22 mouse cellular contexts compared by ENCODE assay signal in genomic region chr15:78809739-78810138, GRCm38 (mm10). TPM values are rescaled to one million over a fixed set of nuclear protein-coding genes. Genes with fewer than 3 reads are reported as not detected.
A peak's percentile ranks its signal among the peaks of the same experiment; 100 is the strongest.
DNase-seq lines count a peak whose midpoint lies in the region; ATAC-seq and TF ChIP-seq lines count a peak whose summit lies in the region.
"Had no signal": no experiment of that assay in that cellular context is flagged by ENCODE, and none has a peak within 500 bp of the region (broad histone marks: within the 10 kb centered on the region; RNA-seq: fewer than 3 reads in every experiment).

No protein-coding gene starts in this region.

- 63% methylated on average over 9 of the region's 9 CpGs for WGBS in liver, postnatal 0 days (ENCODE audit: insufficient replicate concordance)
- 56% methylated on average over 9 of the region's 9 CpGs for WGBS in liver, embryonic 12.5 days (ENCODE audit: insufficient replicate concordance)
- 22% methylated on average over 9 of the region's 9 CpGs for WGBS in bone marrow, adult 2 months

- TF ChIP-seq EP300 in liver, postnatal 0 days (IDR thresholded peaks at IDR 0.05; ENCODE audit: low read depth), result no peak

- H3K4me2 ChIP-seq in liver, postnatal 0 days (ENCODE audit: low read depth, low read length), result 0 out of 2 replicates have a peak overlapping the region, but pooled peaks have one; percentile 11
- no peak overlapping the region for H3K4me2 ChIP-seq in liver, embryonic 12.5 days
- H3K4me2 ChIP-seq: embryonic facial prominence, embryonic 15.5 days; heart, embryonic 12.5 days; hindbrain, embryonic 15.5 days had no signal

- DNase-seq in liver, postnatal 0 days, result no peak
- DNase-seq in cerebellum, adult 9-10 months, result no peak
- DNase-seq in kidney, adult 18-20 months, result no peak
- DNase-seq: adrenal gland, adult 8-10 months; cerebellum, adult 18-20 months; cerebellum, postnatal 10 days; embryo, embryonic 11 days; gastrocnemius, postnatal 14 days had no signal

- peaks cover 7% of the 10 kb centered on the region for H3K4me1 ChIP-seq in liver, postnatal 0 days (ENCODE audit: insufficient read depth)
- H3K4me1 ChIP-seq in liver, embryonic 12.5 days, result no peaks in the 10 kb centered on the region
- peaks cover 6% of the 10 kb centered on the region; the same call in 1 of the 2 replicates for H3K4me1 ChIP-seq in bone marrow, adult 2 months (ENCODE audit: control insufficient read depth, insufficient read depth, low read length)
- H3K4me1 ChIP-seq: hindbrain, embryonic 15.5 days had no signal

- H3K27me3 ChIP-seq in liver, postnatal 0 days (ENCODE audit: insufficient read depth, low read length), result no peaks in the 10 kb centered on the region
- H3K27me3 ChIP-seq in liver, embryonic 12.5 days (replicated peaks), result peaks cover 43% of the 10 kb centered on the region
- H3K27me3 ChIP-seq: embryonic facial prominence, embryonic 15.5 days had no signal

- no peak for TF ChIP-seq POLR2A in bone marrow, adult 2 months (IDR thresholded peaks at IDR 0.05; ENCODE audit: borderline replicate concordance, control insufficient read depth, low read depth, low read length)

- no peak overlapping the region for H3K9ac ChIP-seq in liver, postnatal 0 days (replicated peaks)
- H3K9ac ChIP-seq in liver, embryonic 12.5 days, result no peak overlapping the region
- H3K9ac ChIP-seq: embryonic facial prominence, embryonic 15.5 days; heart, embryonic 12.5 days; hindbrain, embryonic 15.5 days had no signal

- no peaks in the 10 kb centered on the region for H3K9me3 ChIP-seq in liver, postnatal 0 days (ENCODE audit: low read length)
- H3K9me3 ChIP-seq in liver, embryonic 12.5 days (replicated peaks), result no peaks in the 10 kb centered on the region
- H3K9me3 ChIP-seq: embryonic facial prominence, embryonic 15.5 days; forebrain, embryonic 10.5 days; G1E; heart, embryonic 12.5 days; hindbrain, embryonic 15.5 days had no signal

- H3K4me3 ChIP-seq in liver, postnatal 0 days (ENCODE audit: low read depth, low read length), result no peak overlapping the region
- H3K4me3 ChIP-seq in liver, embryonic 12.5 days, result no peak overlapping the region
- H3K4me3 ChIP-seq in bone marrow, adult 2 months (replicated peaks; ENCODE audit: control insufficient read depth, low read depth, low read length), result peak overlapping the region; percentile 1
- H3K4me3 ChIP-seq: embryonic facial prominence, embryonic 15.5 days; erythroblast, embryonic 14.5 days; forebrain, embryonic 10.5 days; heart, embryonic 12.5 days; hindbrain, embryonic 15.5 days had no signal

- no peak for TF ChIP-seq CTCF in liver, postnatal 0 days (IDR thresholded peaks at IDR 0.05; ENCODE audit: low read depth)
- TF ChIP-seq CTCF in bone marrow, adult 2 months (IDR thresholded peaks at IDR 0.05; ENCODE audit: control insufficient read depth, insufficient read depth, low read length), result no peak

- H3K36me3 ChIP-seq in liver, postnatal 0 days (replicated peaks; ENCODE audit: insufficient read depth, low read length), result no peaks in the 10 kb centered on the region
- H3K36me3 ChIP-seq in liver, embryonic 12.5 days, result no peaks in the 10 kb centered on the region
- H3K36me3 ChIP-seq: embryonic facial prominence, embryonic 15.5 days; forebrain, embryonic 10.5 days; G1E; heart, embryonic 12.5 days; hindbrain, embryonic 15.5 days had no signal

- H3K27ac ChIP-seq in liver, postnatal 0 days (ENCODE audit: low read depth), result no peak overlapping the region
- H3K27ac ChIP-seq in liver, embryonic 12.5 days, result no peak overlapping the region
- H3K27ac ChIP-seq in bone marrow, adult 2 months (ENCODE audit: control insufficient read depth, insufficient read depth, low read depth, low read length, poor library complexity), result peak overlapping the region; percentile 82
- H3K27ac ChIP-seq: embryonic facial prominence, embryonic 15.5 days; forebrain, embryonic 10.5 days; hindbrain, embryonic 15.5 days had no signal

- ATAC-seq in liver, postnatal 0 days, result peak; percentile 13; the same call in 1 of the 2 replicates
- no peak for ATAC-seq in liver, embryonic 12.5 days
- peak; percentile 10 to 64; a peak in 2 of 4 replicates for ATAC-seq in hematopoietic stem cell, adult 5-6 weeks (replicated peaks in 1 of 2; ENCODE audit: insufficient read depth in 1 of 2, low FRiP score in 2 of 2, low TSS enrichment in 1 of 2, low read depth in 1 of 2, poor library complexity in 2 of 2, severe bottlenecking in 2 of 2)
- peak; percentile 52; the same call in 1 of the 2 replicates for ATAC-seq in neutrophil, adult 5-6 weeks (ENCODE audit: extremely low read depth, insufficient number of reproducible peaks, low FRiP score, poor library complexity, severe bottlenecking)
- ATAC-seq: forebrain, embryonic 16.5 days had no signal

RNA-seq across cellular contexts. Expression of gene Card10, which starts 6.9 kb away (rescaled TPM):
- polyA plus RNA-seq in liver, postnatal 0 days (2015; fragmentation: Nextera tagmentation; extraction: Ambion mirVana), result 1.5 and 1.8 TPM in 2 replicates
- polyA plus RNA-seq in liver, embryonic 12.5 days (2016; fragmentation: Nextera tagmentation; extraction: Ambion mirVana), result 2.3 and 2.5 TPM in 2 replicates
- polyA plus RNA-seq in bone marrow, adult 2 months (2011; ENCODE audit: insufficient read depth, insufficient read length, low replicate concordance, missing spikeins), result 11.3 and 20.8 TPM in 2 replicates
- total RNA-seq in hematopoietic stem cell, adult 5-6 weeks (2017), result 0.13 TPM in 1 of 2 replicates, not detected in the other
- 5.0 and 7.2 TPM in 2 replicates for total RNA-seq in neutrophil, adult 5-6 weeks (2017)
- total RNA-seq: G1E had no signal
- polyA plus RNA-seq: G1E had no signal

RNA-seq across cellular contexts. Expression of gene Cdc42ep1, which starts 32.7 kb away (rescaled TPM):
- 12.6 and 19.8 TPM in 2 replicates for polyA plus RNA-seq in liver, postnatal 0 days (2015; fragmentation: Nextera tagmentation; extraction: Ambion mirVana)
- 17.6 and 18.1 TPM in 2 replicates for polyA plus RNA-seq in liver, embryonic 12.5 days (2016; fragmentation: Nextera tagmentation; extraction: Ambion mirVana)
- polyA plus RNA-seq in bone marrow, adult 2 months (2011; ENCODE audit: insufficient read depth, insufficient read length, low replicate concordance, missing spikeins), result 6.6 and 9.4 TPM in 2 replicates
- total RNA-seq in hematopoietic stem cell, adult 5-6 weeks (2017), result not detected in 2 replicates
- total RNA-seq in neutrophil, adult 5-6 weeks (2017), result not detected in 2 replicates
- polyA plus RNA-seq: G1E had no signal

RNA-seq across cellular contexts. Expression of gene Mfng, which starts 36.5 kb away (rescaled TPM):
- 4.7 and 4.8 TPM in 2 replicates for polyA plus RNA-seq in liver, postnatal 0 days (2015; fragmentation: Nextera tagmentation; extraction: Ambion mirVana)
- polyA plus RNA-seq in liver, embryonic 12.5 days (2016; fragmentation: Nextera tagmentation; extraction: Ambion mirVana), result 11.0 and 11.7 TPM in 2 replicates
- polyA plus RNA-seq in bone marrow, adult 2 months (2011; ENCODE audit: insufficient read depth, insufficient read length, low replicate concordance, missing spikeins), result 8.6 and 15.5 TPM in 2 replicates
- 45.7 and 53.7 TPM in 2 replicates for total RNA-seq in hematopoietic stem cell, adult 5-6 weeks (2017)
- total RNA-seq in neutrophil, adult 5-6 weeks (2017), result 36.5 and 38.8 TPM in 2 replicates
- total RNA-seq: G1E had no signal
- polyA plus RNA-seq: G1E had no signal

RNA-seq across cellular contexts. Expression of gene Lgals2, which starts 45.6 kb away (rescaled TPM):
- polyA plus RNA-seq in liver, postnatal 0 days (2015; fragmentation: Nextera tagmentation; extraction: Ambion mirVana), result 3.4 TPM in 2 replicates
- 7.0 and 9.5 TPM in 2 replicates for polyA plus RNA-seq in liver, embryonic 12.5 days (2016; fragmentation: Nextera tagmentation; extraction: Ambion mirVana)
- not detected in 2 replicates for polyA plus RNA-seq in bone marrow, adult 2 months (2011; ENCODE audit: insufficient read depth, insufficient read length, low replicate concordance, missing spikeins)
- not detected in 2 replicates for total RNA-seq in hematopoietic stem cell, adult 5-6 weeks (2017)
- total RNA-seq in neutrophil, adult 5-6 weeks (2017), result not detected in 2 replicates
- total RNA-seq: adrenal gland, adult 8-10 months; G1E; gastrocnemius, adult 18-20 months; gastrocnemius, postnatal 14 days had no signal
- polyA plus RNA-seq: embryonic facial prominence, embryonic 11.5 days; erythroblast, embryonic 14.5 days; forebrain, embryonic 10.5 days; forebrain, embryonic 16.5 days; G1E; hindbrain, embryonic 11.5 days; hindbrain, embryonic 15.5 days had no signal
